Mouse (Mus musculus) adrenal gland, postnatal 4 days (tissue): ENCODE results near the gene Terb2. TPM values are rescaled to one million over a fixed set of nuclear protein-coding genes. Genes with fewer than 3 reads are reported as not detected.

Experiments
- DNase-seq, 2 experiments: peaks; one replicate each; pipeline ENCODE4 v3.0.0; 2021 to 2022; ENCODE audit warnings: low spot score in 2 of 2, mixed read lengths in 2 of 2
- long read RNA-seq, 2 experiments: library from polyadenylated mRNA; stranded (forward); transcript quantifications; one replicate each; pipeline ENCODE4 v2.0.0; 2021
- total RNA-seq, 2 experiments: library from RNA; stranded (reverse); gene quantifications; 2 replicates each; pipeline ENCODE4 v1.2.3; 2021

Terb2 gene
- not detected for total RNA-seq
- long read RNA-seq, experiment 1 = 0 reads
- long read RNA-seq, experiment 2 = 0 reads

DNA sequence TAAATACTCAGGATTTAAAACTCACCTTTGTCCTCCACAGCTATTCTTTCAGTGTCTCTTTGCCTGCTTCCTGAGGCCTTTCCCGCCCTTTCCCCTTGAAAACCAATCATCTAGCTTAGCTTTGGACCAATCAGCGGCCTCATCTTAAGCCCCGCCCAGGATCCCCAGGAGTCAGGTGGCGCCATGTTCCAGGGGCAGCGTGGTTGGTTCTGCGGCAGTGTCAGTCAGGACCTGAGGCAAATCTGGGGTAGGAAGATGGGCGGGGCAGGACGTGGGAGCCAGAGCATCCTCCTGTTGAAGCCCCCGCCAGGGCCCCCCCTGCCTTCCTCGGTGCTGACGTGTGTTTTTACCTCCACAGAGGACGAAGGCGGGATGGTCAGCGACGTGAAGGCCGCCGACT lies at the start of gene Terb2, which contains the start of gene Patl2:
TSS of gene Terb2 (plus strand) at position 167 of the 400 bp plus-strand sequence.
TSS of gene Patl2 (minus strand) at position 84 of the 400 bp plus-strand sequence.
- no peak for DNase-seq

DNA sequence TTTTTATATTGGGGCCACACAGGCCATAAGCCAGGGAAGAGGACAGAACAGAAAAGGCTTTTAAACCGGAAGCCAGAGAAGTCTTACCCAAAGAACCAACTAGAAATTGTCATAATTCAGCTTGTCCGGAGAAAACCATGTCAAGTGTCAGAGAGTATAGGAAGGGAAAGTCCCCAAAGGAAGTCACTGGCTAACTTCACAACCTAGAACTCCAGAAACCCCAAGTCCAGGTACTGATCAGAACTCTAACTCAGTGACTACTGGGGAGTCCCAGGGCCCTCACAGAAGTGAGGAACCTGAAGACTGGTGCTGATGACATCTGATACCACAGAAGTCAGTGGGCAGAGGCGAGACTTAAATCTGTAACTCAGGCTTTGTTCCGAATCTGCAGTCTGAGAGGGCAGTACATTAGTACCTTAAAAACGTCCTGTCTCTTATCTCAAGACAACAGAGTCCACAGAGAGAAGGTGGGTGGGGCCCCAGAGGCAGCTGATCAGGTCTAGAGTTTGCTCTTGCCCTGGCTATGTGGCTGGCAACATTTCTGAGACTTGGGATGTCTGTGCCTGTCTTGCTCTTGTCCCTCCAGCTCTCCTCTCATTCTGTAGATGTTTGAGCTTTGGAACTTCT lies 48.1 kb upstream of the Terb2 start:
- no peak for DNase-seq

DNA sequence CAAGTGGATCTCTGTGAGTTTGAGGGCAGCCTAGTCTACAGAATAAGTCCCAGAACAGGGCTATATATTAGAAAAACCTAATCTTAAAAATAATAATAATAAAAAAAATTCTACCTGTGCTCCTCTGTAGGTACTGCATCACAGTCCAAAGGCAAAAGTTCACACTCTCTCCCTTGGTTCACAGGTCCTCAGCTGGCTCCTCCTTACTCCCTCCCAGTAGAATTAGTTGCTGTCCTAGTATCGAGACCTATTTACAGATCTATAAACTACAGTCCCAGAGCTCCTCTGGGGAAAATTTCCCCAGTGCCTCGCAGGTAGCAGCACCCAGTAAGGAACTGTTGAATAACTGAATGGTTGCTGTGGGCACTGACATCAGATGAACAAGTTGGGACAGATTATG lies 45.3 kb upstream of the Terb2 start:
- DNase-seq = no peak

DNA sequence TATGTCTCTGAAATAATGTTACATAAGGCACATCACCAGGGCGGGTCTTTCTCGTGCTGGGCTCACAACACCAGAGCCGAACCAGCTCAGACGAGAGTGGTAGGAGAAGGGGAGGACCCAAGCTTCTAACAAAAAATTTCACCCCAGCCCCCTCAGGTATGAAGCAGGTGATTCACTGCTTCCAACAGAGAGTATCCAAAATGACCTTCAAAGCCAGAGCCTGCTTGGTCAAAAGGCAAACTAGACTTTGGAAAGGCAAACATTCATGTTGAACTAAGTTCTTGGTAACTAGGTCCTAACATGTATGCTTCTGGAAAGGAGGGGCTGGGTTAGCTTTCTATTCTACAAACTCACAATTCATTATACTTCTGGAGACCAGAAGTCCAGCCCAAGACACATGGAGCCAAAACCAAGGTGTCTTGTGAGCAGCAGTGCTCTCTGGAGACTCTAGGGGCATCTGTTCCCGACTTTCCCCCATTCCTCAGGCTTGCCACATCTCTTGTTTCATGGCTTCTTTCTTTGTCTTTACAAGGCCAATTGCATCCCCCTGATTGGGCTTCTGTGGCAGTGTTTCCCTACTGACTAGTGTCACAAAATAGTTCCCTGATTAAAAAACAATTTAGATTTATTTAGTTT lies 44.6 kb upstream of the Terb2 start:
- no peak for DNase-seq

DNA sequence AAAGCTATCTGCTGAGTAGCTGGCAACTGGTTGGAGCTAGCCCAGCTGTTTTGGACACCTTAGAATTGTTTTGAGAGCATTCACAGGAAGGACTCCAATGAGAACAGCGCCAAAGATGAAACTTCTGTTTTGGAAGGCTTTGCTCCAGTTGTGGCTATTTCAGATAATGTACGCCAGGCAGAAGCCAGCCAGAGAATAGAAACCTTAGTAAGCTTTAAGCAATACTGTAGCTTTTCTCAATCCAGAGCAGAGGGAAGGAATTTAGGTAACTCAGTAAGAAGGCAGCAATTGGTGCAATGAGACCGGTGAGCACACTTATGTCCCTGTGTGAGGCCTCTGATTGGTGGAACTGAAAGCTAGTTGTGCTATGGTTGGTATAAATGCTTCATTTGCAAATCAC lies 43.0 kb upstream of the Terb2 start:
- no peak for DNase-seq

DNA sequence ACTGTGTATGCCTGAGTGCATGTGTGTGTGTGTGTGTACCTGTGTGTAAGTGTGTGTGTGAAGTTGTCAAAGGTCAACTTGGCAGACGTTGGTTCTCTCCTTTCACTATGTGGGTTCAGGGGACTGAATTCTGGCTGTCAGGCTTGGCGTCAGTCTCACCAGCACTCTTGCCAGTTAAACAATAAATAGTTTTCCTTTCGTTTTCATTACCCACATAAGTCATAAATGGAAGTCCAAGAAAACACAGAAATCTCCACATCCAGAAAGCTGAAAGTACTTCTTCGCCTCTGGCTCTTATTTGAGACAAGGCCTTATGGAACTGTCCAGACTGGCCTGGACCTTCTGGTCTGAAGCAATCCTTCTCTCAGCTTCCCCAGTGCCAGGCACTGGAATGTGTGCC lies 40.3 kb upstream of the Terb2 start:
- DNase-seq = no peak

DNA sequence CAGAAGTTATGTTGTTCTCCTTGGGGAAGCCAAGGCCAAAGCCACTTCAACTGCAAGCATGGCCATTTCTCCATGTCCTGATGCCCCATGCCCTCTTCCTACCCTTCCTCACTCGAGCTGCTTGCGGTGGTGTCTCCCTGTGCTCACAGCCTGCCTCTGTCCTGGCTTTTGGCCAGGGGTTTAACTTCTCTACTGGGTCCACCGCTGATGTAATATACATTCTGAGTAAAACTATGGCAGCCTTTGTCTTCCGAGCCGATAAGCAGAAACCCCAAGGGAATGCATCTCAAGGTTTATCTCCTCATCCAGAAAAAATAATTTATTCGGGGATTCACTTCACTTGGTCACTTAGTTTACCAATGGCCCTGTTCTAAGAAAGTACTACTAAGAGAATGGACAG lies 39.4 kb upstream of the Terb2 start:
- no peak for DNase-seq

DNA sequence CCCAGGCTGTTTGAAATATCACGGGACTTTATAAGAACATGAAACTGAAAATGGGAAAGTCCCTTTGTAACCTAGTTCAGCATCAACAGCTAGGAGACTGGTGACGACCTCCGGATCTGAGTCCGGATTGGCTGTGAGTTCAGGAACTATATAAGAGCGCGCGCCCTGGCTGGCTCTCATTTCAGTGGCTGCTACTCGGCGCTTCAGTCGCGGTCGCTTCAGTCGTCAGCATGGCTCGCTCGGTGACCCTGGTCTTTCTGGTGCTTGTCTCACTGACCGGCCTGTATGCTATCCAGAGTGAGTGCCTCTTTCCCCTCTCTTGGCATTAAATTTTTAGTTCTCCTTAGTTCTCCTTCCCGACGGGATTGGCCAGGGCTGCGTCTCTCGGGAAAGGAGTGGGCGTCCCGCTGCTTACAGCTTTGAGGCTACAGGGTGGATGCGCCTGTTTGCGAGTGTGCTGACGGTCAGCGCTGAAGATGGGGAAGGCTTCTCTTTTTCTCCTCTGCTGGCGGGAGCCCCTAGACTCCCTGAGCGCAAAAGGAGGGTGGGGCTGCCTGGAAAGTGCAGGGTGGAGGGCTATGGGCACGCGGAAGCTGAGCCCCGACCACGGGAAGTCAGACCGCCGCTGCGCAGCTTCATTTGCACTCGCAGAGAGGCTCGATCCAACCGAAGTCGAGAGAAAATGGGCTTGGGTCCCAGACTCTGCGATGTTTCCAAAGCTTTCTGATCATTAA lies 38.4 kb upstream of the Terb2 start, which contains the start of gene B2m:
TSS of gene B2m (plus strand) at position 179 of the 734 bp plus-strand sequence.
- peak; percentile 84 to 88 for DNase-seq

DNA sequence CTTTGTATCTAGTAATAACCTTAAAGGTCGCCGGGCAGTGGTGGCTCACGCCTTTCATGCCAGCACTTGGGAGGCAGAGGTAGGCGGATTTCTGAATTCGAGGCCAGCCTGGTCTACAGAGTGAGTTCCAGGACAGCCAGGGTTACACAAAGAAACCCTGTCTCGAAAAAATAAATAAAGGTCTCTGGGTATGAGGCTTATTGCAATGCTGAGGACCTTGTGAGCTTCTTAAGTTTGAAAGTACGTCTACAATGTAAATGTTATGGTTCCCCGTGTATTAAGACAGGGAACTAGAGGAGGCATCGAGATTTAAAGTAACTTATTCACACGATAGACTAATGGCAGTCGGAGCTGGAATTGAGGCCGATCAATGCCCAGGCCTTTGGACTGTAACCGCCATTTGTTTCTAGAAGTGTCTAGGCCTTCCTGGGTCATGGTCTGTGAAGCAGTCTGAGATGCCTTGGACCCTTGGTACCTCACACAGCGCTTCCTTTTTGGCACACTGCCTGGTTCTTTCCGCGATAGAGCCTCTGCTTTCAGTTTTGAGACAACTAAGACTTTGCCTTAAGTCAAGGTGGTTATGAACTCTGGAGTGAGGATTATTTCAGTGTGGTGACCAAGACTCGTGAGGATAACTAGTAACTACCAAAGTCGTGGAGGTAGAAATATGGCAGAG lies 37.7 kb upstream of the Terb2 start:
- peak in 1 of 2 experiments; percentile 26 for DNase-seq

DNA sequence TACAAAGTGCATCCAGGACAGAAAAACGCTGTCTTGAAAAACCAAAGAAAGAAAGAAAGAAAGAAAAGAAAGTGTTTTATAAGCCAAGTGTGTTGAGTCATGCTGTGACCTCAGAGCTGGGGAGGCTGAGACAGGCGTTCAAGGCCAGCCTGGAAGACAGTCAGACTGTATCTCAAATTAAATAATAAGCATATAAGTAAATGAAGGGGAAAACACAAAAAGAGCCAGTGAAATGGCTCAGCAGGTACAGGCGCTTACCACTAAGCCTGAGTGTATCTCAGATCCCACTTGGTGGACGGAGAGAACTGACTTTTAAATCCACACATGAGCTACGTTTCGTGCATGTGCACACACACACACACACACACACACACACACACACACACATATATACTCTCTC lies 36.8 kb upstream of the Terb2 start:
- no peak for DNase-seq

DNA sequence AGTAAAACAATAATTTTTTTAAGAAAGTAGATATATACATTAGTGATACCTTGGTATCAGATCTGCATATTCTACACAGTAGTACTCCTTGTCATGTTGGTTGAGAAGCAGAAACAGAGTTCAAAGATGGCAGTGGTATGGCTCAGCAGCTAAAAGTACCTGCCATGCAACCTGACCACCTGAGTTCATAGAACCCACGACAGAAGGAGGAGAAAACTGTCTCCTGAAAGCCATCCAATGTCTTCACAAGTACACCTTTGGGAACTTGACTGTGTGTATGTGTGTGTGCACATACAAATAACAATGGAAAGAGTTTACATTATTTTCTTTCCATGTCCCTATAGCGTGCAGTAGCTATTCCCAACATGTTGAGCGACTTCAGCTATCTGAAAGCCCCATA lies 36.4 kb upstream of the Terb2 start:
- no peak for DNase-seq

DNA sequence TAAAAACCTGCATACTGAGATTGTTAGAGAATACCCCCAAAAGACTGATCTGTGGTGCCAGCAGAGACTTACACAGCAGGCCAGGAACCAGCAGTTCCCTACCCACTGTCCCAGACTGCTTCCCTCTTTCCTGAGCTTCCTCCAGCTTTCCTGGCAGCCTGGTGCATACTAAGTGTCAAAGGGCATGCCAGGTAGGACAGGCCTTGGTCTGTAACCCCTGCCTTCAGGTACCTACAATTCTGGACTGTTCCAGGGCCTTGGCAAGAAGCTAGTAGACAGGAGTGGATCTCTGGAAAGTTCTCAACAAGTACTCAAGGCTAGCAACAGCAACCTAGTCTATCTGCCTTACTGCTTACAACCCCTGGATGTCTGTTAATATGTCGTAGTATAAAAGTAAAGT lies 34.9 kb upstream of the Terb2 start:
- no peak for DNase-seq

DNA sequence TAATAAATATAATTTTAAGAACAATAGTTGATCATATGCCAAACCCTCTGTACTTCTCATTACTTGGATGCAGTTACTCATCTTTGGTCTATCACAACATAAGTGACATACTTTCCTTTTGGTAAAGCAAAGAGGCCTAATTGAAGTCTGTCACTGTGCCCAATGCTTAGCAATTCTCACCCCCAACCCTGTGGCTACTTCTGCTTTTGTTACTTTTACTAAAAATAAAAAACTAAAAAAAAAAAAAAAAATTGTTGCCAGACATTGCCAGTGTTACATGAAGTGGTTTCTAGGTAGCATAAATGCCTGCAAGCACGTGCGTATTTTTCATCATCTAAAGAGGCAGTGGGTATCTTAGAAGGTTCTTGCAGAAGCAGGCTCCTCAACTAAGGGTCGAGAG lies 33.2 kb upstream of the Terb2 start:
- no peak for DNase-seq

DNA sequence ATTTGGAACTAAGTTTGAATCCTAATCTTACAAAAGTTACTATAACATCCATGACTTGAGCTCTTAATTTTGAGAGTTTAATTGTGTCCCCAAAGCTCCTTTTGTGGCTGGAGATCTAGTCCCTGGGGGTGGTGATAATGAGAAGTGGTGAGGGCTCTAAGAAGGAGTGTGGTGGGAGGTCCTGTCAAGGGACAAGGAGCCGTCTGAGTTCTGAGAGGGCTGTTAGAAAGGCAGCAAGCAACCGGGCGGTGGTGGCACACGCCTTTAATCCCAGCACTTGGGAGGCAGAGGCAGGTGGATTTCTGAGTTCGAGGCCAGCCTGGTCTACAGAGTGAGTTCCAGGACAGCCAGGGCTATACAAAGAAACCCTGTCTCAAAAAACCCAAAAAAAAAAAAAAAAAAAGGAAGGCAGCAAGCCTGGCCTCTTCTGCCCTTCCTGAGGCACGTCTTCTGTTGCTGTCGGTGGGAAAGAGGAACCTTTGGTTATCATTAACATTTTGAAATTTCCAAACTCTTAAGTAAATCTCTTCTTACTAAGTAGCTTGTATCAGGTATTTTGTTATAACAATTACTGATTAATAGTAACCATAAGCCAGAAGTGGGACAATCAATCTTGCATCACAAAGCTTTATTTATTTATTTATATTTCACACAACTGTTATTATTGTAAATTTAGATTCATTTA lies 32.2 kb upstream of the Terb2 start:
- no peak for DNase-seq

DNA sequence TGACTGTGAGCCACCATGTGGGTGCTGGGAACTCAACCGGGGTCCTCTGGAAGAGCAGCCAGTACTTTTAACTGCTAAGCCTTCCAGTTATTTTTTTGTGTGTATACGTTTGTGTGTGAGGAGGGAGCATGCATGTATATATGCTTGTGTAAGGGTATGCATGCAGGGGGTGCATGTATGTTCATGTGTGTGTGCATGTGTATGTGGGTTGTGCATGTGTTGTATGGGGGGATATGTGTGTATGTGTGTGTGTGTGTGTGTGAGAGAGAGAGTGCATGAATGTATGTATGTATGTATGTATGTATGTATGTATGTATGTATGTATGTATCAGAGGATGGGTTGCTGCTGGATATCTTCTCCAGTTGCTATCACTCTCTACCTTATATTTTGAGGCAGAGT lies 31.6 kb upstream of the Terb2 start:
- no peak for DNase-seq

DNA sequence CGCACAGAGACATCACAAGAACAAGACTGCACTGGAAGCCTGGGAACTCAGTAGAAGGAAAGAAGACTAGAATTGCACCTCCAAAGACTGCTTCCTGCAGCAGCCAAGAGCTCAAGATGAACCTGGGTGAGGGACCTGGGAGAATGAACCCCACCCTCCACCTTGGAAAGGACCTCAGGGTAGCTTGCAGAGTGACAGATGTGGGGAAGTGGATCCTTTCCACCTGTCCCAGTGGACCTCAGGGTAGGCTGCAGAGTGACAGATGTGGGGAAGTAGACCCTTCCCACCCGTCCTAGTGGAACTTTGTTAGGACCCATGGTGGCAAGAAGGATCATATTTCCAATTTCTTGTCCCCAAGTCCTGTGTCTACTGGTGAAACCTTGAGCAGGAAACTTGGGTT lies 30.8 kb upstream of the Terb2 start:
- DNase-seq = no peak

DNA sequence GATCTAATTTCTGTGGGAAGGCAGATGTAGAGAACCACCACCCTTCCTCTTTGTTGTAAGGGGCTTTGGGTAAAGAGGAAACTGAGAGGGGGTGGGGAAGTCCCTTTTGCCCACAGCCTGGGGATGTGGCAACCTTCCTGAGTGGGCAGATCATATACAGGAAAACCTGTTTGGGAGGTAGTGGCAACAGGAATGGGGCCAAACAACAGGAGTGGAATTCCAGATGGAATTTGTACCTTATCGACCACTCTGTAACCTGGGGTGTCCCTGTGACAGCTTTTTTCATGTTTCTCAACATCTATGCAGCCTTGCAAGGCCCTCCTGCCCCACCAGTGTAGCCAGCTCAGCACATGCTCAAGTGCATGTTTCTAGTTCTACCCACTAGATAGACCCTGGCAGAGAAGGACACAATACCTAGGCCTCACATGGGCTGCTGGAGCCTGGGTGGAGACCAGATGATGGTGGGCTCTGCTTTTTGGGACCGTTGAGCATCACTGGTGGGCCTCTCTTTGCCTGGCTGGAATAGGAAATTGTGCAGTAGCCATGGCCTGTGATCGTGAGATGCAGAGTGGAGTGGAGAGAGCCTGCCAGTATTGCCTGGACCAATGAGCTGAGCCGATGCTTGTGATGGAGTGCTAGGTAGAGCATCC lies 29.9 kb upstream of the Terb2 start:
- DNase-seq = no peak

DNA sequence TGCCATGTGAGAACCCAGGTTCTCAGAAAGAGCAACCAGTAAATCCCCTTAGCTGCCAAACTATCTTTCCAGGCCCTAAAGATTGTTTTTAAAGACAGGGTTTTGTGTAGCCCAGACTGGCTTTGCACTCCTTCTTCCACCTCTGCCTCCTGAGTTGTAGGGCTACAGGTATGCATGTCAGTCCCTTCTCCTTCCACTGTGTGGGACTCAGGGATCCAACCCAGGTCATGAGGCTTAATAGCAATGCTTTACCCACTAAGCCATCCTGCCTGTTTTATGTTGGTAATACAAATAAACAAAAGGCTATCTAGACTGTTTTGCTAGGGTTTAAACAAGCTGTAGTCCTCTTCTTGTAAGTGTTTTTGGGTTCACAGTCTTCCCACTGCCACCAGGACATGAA lies 28.5 kb upstream of the Terb2 start:
- DNase-seq = no peak

DNA sequence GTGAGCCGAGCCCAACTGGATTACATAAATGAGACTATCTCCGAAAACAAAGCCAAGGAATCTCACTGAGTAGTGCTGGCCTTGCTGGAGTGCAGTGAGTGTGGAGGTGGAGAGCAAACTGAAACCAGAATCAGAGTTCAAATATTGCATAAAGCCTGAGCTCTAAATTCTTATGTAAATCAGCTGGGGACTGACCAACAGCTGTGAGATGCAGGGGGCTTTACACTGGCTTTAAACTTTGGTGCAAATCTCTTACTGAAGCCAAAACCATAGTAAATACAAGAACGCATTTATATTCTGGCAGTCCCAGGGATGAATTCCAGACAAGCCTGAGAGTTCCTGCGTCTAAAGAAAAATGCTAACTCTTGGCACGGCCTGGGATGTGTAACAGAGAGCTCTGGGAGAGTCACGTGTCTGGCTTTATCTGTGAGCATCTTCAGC lies 27.7 kb upstream of the Terb2 start:
- no peak for DNase-seq

DNA sequence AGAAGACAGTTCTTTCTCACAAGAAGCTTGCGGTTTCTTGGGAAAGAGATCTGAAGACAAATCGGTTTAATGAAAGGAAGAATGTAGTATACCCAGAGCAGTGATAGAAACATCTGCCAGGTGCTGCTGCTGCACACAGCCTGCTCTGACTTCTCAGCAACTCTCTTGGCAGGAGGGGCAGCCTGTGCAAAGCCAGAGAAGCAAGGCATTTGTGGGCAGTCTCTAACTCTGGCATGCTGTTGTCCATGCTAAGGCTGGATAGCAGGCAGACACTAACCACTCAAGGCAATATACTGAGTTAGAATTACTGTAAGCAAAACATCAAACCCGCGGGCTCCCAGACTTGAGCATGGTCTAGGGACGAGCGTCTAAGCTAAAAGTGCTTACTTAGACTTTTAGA lies 26.4 kb upstream of the Terb2 start:
- DNase-seq = no peak

DNA sequence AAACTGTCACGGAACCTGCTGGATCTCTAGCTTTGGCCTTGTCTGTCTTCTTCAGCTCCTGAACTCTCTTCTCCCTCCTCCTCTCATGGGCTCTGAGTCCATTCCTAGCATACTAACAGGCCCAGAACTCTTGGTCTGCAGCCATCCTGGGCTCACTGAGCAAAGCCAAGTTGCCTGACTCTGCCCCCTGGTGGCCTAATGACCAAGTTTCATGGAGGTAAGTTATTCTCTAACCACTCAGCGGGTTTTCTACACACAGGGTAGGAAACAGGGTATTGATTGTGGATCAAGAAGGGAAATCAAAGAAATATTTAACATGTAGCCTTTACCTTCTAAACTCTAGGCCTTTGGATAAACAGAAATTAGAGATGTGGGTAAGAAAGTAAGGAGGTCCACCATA lies 25.4 kb upstream of the Terb2 start, which contains the start of gene Trim69:
TSS of gene Trim69 (plus strand) at position 21 of the 400 bp plus-strand sequence.
- DNase-seq = peak; percentile 54 to 60
